Mouse (Mus musculus) urinary bladder, adult 18-20 months (tissue): ENCODE measurements around the gene Gm9970.

Experiments
- DNase-seq, 2 experiments: peaks; one replicate each; pipeline ENCODE4 v3.0.0; 2022; ENCODE audit warnings: low spot score in 2 of 2, mixed read lengths in 2 of 2

The Gm9970 gene

DNA sequence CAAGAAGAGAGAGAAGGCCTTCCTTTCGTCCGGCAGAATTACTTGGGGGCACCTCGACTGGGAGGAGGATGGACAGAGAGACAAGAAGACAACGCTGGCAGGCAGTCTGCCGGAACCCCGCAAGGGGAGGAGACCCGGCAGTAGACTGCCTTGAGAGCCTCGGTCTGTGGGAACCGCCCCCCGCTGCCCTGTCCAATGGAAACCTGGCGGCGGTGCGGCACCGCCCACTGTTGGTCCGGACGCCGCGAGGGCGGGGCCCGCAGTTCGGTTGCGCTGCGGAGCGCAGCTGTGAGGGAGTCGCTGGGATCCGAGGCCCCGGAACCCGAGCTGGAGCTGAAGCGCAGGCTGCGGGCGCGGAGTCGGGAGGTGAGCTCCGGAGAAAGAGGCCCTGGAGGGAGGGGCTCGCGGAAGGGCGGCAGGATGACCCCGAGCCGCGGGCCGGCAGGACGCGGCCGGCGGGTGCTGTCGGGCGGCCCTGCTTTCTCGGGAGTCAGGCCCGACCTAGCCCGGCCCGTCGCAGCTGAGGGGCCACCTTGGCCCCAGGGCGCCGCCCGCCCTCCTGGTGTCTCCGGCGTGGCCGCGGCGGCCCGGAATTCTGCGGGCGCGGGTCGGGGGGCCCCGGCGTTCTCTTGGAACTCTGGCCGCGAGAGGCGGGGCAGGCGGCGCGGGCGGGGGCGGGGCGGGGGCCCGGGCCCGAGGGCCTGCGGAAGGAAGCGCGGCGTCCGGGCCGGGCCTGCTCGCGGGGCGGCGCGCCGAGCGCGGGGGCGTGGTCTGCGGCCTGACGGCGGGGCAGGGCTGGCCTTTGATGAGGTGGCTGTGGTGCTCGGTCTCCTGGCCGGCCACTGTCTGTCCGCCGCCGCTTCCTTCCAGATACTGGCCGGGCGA is at the start of gene Gm9970, which contains the start of gene Nrbp1:
Gene Gm9970 (minus strand): TSS at position 596 of the 885 bp plus-strand sequence.
Gene Nrbp1 (plus strand): TSS at position 228 of the 885 bp plus-strand sequence.
- peak; percentile 88 to 94 for DNase-seq

DNA sequence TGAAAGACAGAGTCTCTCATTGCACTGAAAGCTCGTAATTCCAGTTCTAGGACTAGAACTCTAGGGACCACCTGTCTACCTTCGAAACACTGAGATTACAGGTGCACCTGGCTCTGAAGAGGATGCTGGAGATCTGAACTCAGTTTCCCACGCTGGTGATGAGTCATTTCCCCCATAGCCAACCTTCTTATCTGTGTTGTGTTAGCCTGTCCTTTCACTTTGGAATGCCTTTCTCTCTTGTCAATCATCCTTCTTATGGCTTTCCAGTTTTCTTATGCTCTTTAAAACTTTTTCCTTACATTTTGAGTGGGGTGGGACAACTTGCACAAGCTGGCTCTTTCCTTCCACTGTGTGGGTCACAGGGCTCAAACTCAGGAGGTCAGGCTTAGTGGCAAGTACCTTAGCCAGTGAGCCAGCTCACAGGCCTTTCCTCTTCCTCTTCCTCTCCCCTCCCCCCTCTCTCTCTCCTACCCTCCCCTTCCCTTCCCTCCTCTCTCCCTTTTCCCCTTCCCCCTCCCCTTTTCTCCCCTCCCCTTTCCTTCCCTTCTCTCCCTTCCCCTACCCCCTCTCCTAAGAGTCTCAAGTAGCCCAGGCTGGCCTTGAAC is 48.7 kb upstream of the Gm9970 start:
- no peak for DNase-seq

- DNase-seq: no peak
Observed at GRCm38 (mm10) chr5:31288655-31289054, 47.6 kb upstream of the Gm9970 start.

DNA sequence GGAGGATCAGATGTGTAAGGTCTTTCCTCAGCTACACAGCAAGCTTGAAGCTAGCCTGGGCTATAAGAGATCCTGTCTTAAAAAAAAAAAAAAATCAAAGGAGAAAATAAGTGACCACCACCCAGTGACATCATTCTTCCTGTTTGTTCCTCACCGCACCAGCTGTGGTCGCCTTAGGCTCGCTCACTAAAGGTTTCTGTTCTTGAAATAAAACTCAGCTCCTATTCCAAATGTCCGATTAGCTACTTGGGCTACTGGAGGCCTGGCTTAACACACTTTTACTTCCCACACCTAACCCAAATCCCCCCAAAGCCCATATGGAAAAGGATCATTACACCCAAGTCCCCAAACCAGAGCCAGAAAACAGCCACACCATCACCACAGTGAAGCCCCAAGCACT is 47.2 kb upstream of the Gm9970 start:
- DNase-seq: no peak

DNA sequence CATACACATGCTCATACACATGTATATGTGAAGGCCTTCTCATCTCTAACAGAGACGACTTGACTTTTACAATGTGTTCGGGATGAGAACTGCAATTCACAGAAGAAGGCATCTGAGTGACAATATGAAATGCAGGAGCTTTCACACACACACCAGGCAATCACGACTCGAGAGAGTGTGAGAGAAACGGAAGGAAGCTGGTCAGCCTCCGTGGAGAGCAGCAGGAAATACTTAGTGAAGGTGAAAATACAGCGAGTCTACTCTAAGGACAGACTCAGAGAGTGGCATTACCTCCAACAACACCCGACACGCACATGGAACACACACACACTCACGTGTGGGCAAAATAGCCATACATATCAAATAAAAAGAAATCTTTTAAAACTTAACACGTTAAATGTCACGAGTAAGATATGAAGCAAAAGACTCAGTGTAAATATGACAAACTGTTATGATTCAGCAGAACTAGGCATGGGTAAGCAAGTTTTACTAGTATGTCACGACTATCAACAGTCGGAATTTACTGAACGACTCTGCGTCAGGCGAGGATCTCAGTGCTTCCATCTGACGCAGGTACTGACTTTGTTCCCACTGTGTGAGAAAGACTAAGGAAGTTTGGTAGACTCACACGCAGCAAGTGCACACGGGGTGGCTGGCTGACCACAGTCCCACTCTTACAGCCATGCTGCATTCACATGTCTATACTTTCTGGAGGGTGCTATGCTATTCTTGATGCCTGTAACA is 38.4 kb upstream of the Gm9970 start:
- DNase-seq: no peak

GRCm38 (mm10) chr5:31273018-31273417 is 32.0 kb upstream of the Gm9970 start:
- no peak for DNase-seq

DNA sequence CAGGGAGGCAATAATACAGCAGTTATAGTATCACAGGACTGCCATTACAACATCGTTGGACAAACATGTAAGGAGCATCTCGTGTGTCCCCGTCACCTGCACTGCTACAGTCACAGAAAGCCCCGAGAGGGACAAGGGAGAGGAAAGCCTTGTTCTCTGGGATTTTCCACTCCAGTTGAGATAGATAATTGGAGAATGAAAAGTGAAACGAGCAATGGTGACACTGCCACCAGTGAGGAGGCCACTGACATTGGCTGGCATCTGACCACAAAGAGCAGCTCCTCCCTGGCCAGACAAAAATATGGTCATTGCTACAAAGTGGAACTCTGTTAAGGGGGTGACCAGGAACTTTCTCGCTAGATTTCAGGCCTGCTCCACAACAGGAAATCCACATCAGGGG is 26.7 kb upstream of the Gm9970 start:
- DNase-seq: no peak

GRCm38 (mm10) chr5:31266101-31266500 is 25.1 kb upstream of the Gm9970 start:
- DNase-seq: no peak

DNA sequence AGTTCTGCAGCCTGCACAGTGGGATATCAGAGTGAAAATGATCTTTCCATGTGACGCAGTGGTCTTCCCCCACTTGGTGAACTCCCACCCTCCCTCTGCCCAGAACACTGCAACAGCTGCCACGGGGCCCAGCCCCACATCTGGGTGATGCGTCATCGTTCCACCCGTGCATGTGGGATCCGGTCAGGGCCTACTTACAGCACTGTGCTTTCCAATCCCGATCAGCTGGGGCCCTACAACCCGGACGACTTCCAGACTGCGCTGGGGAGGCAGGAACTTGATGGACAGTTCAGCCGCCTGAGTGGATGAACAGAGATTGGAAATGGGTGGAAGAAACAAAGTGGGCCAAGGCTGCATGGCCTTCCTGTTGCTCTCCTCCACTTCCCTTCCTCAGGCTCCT is 16.6 kb upstream of the Gm9970 start:
- DNase-seq: no peak

DNA sequence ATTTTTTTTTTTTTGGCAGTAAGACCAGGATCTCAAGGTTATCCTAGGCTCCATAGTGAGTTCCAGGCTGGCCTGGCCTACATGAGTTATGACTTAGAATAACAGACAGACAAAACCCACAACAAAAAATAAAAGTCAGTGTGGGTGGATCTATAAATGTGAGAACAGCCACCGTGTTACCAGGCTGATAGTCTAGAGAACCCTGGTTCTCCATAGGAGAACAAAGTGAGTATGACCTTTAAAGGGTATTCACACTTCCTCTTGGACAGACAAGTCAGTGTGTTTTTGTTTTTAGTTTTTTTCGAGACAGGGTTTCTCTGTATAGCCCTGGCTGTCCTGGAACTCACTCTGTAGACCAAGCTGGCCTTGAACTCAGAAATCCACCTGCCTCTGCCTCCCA is 14.9 kb upstream of the Gm9970 start:
- no peak for DNase-seq

DNA sequence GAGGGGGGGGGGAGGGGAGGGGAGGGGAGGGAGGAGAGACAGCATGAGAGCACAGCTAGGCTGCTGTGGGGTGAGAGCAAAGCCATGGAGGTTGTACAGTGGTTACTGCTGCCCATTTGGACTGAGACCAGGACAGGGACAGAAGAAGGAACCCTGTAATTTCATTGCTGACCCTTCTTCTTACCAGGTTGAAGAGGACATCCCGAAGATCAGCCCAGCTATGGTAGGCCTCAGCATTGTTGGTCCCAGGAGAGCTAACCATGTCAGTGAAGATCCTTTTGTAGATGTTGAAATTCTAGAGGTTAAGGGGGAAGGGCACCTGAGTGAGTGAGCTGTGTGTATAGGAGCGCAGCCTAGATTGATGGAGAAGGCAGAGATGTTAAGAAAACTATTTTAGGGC is 14.3 kb upstream of the Gm9970 start:
- no peak for DNase-seq

DNA sequence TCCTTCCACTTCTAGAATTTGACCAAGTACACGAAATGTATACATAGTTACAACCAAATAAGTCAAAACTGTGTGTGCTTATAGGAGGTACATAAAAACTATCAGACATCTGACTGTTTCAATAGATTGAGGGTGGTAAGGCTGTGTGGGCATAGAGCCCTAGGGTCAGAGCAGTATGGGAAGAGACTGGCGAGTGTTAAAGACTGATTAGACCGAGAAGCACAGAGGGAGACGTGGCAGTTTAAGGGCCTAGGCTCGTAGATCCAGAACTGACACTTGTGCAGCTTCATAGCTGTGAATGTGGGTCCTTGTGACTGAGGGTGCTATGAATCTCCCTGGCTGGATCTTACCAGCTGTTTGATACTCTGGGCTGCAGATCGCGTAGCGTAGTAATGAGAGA is 13.9 kb upstream of the Gm9970 start:
- DNase-seq: no peak

DNA sequence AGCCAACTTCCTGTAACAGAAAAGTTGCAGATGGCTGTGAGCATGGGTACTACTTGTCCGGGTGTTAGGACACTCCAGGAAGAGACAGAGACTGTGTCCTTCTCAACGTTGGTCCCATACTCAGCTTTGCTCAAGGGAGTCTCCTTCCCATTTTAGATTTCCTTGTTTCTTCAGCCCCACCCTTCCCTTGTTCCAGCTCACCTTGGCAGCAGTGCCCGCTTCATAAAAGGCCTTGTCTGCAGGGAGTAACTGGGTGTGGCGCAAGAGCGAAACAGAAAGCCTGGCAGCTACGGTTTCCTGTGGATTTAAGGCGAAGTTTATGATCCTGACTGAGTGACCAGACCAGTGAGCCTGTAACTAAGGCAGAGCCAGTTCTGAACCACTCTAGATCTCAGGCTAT is 13.4 kb upstream of the Gm9970 start:
- peak; percentile 37 to 73 for DNase-seq

DNA sequence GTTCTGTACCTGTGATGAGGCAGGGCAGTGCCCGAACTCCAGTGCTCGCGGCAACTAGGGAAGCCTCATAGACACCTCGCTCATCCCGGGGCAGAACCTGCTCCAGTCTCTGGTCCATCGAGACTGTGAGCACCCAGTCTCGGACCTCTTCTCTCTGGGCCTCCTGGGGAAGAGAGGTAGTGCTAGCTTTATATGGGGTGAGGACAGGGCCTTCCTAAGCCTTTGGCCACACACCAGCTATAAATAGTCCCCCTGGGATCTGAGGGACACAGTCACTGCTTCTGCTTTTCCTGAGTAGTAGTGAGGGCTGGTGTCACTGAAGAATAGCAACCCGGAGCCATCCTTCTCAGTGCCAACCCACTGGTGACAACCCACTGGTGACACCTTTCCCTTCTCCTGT is 12.8 kb upstream of the Gm9970 start:
- DNase-seq: no peak

- DNase-seq: no peak
Observed at GRCm38 (mm10) chr5:31252795-31253545, 11.9 kb upstream of the Gm9970 start.

- DNase-seq: no peak
Observed at GRCm38 (mm10) chr5:31252151-31252550, 11.1 kb upstream of the Gm9970 start.

GRCm38 (mm10) chr5:31251541-31252101 is 10.6 kb upstream of the Gm9970 start, which contains the start of gene Krtcap3:
Krtcap3 (plus strand) TSS chr5:31251691.
- DNase-seq: peak; percentile 62 to 67

DNA sequence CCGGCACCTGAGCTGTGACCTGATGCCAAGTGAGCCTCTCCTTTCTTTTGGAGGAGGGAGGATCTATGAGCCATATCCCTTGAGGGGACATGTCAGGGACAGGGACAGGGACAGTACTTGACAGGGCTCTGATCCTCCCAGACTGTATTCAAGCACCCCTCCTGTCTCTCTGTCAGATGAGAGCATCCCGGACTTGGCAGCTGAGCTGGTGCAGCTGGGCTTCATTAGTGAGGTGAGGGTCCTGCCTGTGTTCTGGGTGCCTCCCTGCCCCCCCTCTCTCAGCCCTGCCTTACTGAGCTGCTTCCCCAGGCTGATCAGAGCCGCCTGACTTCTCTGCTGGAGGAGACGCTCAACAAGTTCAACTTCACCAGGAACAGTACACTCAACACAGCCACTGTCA is 9.7 kb upstream of the Gm9970 start:
- no peak for DNase-seq

GRCm38 (mm10) chr5:31242191-31242590 is 1.2 kb upstream of the Gm9970 start:
- no peak for DNase-seq

- DNase-seq: no peak
Observed at GRCm38 (mm10) chr5:31241522-31242034, 546 bp upstream of the Gm9970 start.

DNA sequence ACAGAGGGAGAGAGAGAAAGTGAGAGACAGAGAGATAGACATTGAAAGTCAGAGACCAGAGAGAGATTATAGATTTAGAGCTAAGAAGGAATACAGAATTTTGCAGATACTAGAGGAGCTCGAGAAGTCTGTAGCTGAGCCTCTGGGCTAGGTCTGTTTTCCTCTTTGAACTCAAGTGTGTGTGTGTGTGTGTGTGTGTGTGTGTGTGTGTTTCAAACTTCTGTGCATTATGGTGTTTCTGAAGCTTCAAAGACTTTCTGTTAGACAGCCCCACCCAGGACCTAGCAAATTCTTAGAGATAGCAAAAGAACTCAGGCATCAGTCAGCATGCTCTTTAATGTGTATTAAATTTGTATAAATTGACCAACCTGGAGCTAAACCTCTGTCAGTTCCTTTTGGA is 14.4 kb downstream of the Gm9970 start:
- no peak for DNase-seq
